Mouse (Mus musculus) cerebellum, adult 18-20 months (tissue): ENCODE measurements around the gene Tomm6.
"Not testable (repeated sequence)": the region's sequence is repeated elsewhere in the genome, so short reads cannot be mapped to it uniquely, and the experiment has no call there.

ENCODE experiments used
- DNase-seq, 2 experiments: peaks; one replicate each; pipeline ENCODE4 v3.0.0; 2021

Gene Tomm6

GRCm38 (mm10) chr17:47694503-47695336 is 6.5 kb upstream of the Tomm6 start, which contains the start of gene Prickle4:
Gene Prickle4 (minus strand): TSS chr17:47694736.
- DNase-seq = peak; percentile 98 to 99

- no peak for DNase-seq
These were observed 6.1 kb upstream of the Tomm6 start, which contains the start of gene Gm21981 for GRCm38 (mm10) chr17:47694442-47694502. Gene Gm21981 (minus strand): TSS chr17:47694455.

GRCm38 (mm10) chr17:47693671-47694441 is 5.7 kb upstream of the Tomm6 start:
- DNase-seq = no peak

- no peak for DNase-seq
These were observed 3.5 kb upstream of the Tomm6 start for GRCm38 (mm10) chr17:47691650-47692049.

GRCm38 (mm10) chr17:47689894-47690293 is 1.7 kb upstream of the Tomm6 start:
- DNase-seq = no peak

GRCm38 (mm10) chr17:47688608-47689575 is 706 bp upstream of the Tomm6 start, which contains the start of gene Frs3:
Gene Frs3 (plus strand): TSS chr17:47689030.
- DNase-seq = peak; percentile 82 to 83

- DNase-seq = peak; percentile 96
These were observed 510 bp downstream of the Tomm6 start for GRCm38 (mm10) chr17:47687409-47688343.

- DNase-seq = no peak
These were observed 5.3 kb downstream of the Tomm6 start for GRCm38 (mm10) chr17:47682836-47683235.

GRCm38 (mm10) chr17:47678702-47679101 is 9.5 kb downstream of the Tomm6 start:
- DNase-seq = no peak

- no peak for DNase-seq
These were observed 9.9 kb downstream of the Tomm6 start for GRCm38 (mm10) chr17:47678238-47678637.

GRCm38 (mm10) chr17:47676581-47676980 is 11.6 kb downstream of the Tomm6 start:
- peak; percentile 72 to 75 for DNase-seq

GRCm38 (mm10) chr17:47672311-47673111 is 15.7 kb downstream of the Tomm6 start:
- DNase-seq = peak; percentile 31 to 66

- DNase-seq = no peak
These were observed 16.2 kb downstream of the Tomm6 start for GRCm38 (mm10) chr17:47671988-47672310.

GRCm38 (mm10) chr17:47669166-47669565 is 19.0 kb downstream of the Tomm6 start:
- no peak for DNase-seq

GRCm38 (mm10) chr17:47664474-47664873 is 23.7 kb downstream of the Tomm6 start:
- no peak for DNase-seq

- DNase-seq = no peak
These were observed 25.0 kb downstream of the Tomm6 start for GRCm38 (mm10) chr17:47663009-47663713.

GRCm38 (mm10) chr17:47658741-47659243 is 29.4 kb downstream of the Tomm6 start:
- DNase-seq = no peak

GRCm38 (mm10) chr17:47657901-47658300 is 30.3 kb downstream of the Tomm6 start:
- no peak for DNase-seq

GRCm38 (mm10) chr17:47655697-47656096 is 32.5 kb downstream of the Tomm6 start:
- DNase-seq = no peak

- not testable (repeated sequence) for DNase-seq
These were observed 33.8 kb downstream of the Tomm6 start for GRCm38 (mm10) chr17:47654346-47654745.
